Mouse (Mus musculus): ENCODE measurements around the gene Zfp91.

The Zfp91 gene

GRCm38 (mm10) chr19:12797071-12797470 lies 1.1 kb upstream of the Zfp91 start:
- in situ Hi-C loops (cut with MboI; ENCODE audit: low pct_unique_long_range_greater_than_20kb in 1 of 2, low sequenced_read_pairs in 2 of 2, unreplicated experiment in 1 of 2) = loop anchor here in 1 of 2 experiments (25.0 kb wide), 1 partner anchor 860 kb away; no protein-coding TSS in a partner anchor

GRCm38 (mm10) chr19:12796328-12796931 lies 504 bp upstream of the Zfp91 start:
- in situ Hi-C loops (cut with MboI; ENCODE audit: low pct_unique_long_range_greater_than_20kb in 1 of 2, low sequenced_read_pairs in 2 of 2, unreplicated experiment in 1 of 2) = loop anchor here in 1 of 2 experiments (25.0 kb wide), 1 partner anchor 859 kb away; no protein-coding TSS in a partner anchor

GRCm38 (mm10) chr19:12795110-12795509 lies 816 bp downstream of the Zfp91 start:
- in situ Hi-C loops (cut with MboI; ENCODE audit: low pct_unique_long_range_greater_than_20kb in 1 of 2, low sequenced_read_pairs in 2 of 2, unreplicated experiment in 1 of 2) = loop anchor here in 1 of 2 experiments (25.0 kb wide), 1 partner anchor 858 kb away; no protein-coding TSS in a partner anchor

- in situ Hi-C loops (cut with MboI; ENCODE audit: low pct_unique_long_range_greater_than_20kb in 1 of 2, low sequenced_read_pairs in 2 of 2, unreplicated experiment in 1 of 2) = loop anchor here in 1 of 2 experiments (25.0 kb wide), 1 partner anchor 857 kb away; no protein-coding TSS in a partner anchor
Measured at GRCm38 (mm10) chr19:12794056-12795044, 1.6 kb downstream of the Zfp91 start.

GRCm38 (mm10) chr19:12792374-12792773 lies 3.6 kb downstream of the Zfp91 start:
- in situ Hi-C loops (cut with MboI; ENCODE audit: low pct_unique_long_range_greater_than_20kb in 1 of 2, low sequenced_read_pairs in 2 of 2, unreplicated experiment in 1 of 2) = loop anchor here in 1 of 2 experiments (25.0 kb wide), 1 partner anchor 855 kb away; no protein-coding TSS in a partner anchor

- in situ Hi-C loops (cut with MboI; ENCODE audit: low pct_unique_long_range_greater_than_20kb in 1 of 2, low sequenced_read_pairs in 2 of 2, unreplicated experiment in 1 of 2) = loop anchor here in 1 of 2 experiments (25.0 kb wide), 1 partner anchor 850 kb away; no protein-coding TSS in a partner anchor
Measured at GRCm38 (mm10) chr19:12787721-12788120, 8.2 kb downstream of the Zfp91 start.

GRCm38 (mm10) chr19:12786803-12787395 lies 9.0 kb downstream of the Zfp91 start:
- in situ Hi-C loops (cut with MboI; ENCODE audit: low pct_unique_long_range_greater_than_20kb in 1 of 2, low sequenced_read_pairs in 2 of 2, unreplicated experiment in 1 of 2) = loop anchor here in 1 of 2 experiments (25.0 kb wide), 1 partner anchor 850 kb away; no protein-coding TSS in a partner anchor

- in situ Hi-C loops (cut with MboI; ENCODE audit: low pct_unique_long_range_greater_than_20kb in 1 of 2, low sequenced_read_pairs in 2 of 2, unreplicated experiment in 1 of 2) = loop anchor here in 1 of 2 experiments (25.0 kb wide), 1 partner anchor 843 kb away; no protein-coding TSS in a partner anchor
Measured at GRCm38 (mm10) chr19:12780437-12780836, 15.5 kb downstream of the Zfp91 start.

- in situ Hi-C loops (cut with MboI; ENCODE audit: low pct_unique_long_range_greater_than_20kb in 1 of 2, low sequenced_read_pairs in 2 of 2, unreplicated experiment in 1 of 2) = no loop called here
Measured at GRCm38 (mm10) chr19:12770888-12771287, 25.0 kb downstream of the Zfp91 start.

GRCm38 (mm10) chr19:12765308-12765707 lies 30.6 kb downstream of the Zfp91 start, which contains the start of gene Cntf:
Gene Cntf (minus strand): TSS chr19:12765632.
- in situ Hi-C loops (cut with MboI; ENCODE audit: low pct_unique_long_range_greater_than_20kb in 1 of 2, low sequenced_read_pairs in 2 of 2, unreplicated experiment in 1 of 2) = no loop called here

- in situ Hi-C loops (cut with MboI; ENCODE audit: low pct_unique_long_range_greater_than_20kb in 1 of 2, low sequenced_read_pairs in 2 of 2, unreplicated experiment in 1 of 2) = no loop called here
Measured at GRCm38 (mm10) chr19:12762212-12763130, 33.5 kb downstream of the Zfp91 start.

- in situ Hi-C loops (cut with MboI; ENCODE audit: low pct_unique_long_range_greater_than_20kb in 1 of 2, low sequenced_read_pairs in 2 of 2, unreplicated experiment in 1 of 2) = no loop called here
Measured at GRCm38 (mm10) chr19:12759656-12760055, 36.3 kb downstream of the Zfp91 start.

- in situ Hi-C loops (cut with MboI; ENCODE audit: low pct_unique_long_range_greater_than_20kb in 1 of 2, low sequenced_read_pairs in 2 of 2, unreplicated experiment in 1 of 2) = no loop called here
Measured at GRCm38 (mm10) chr19:12758936-12759478, 36.9 kb downstream of the Zfp91 start.

- in situ Hi-C loops (cut with MboI; ENCODE audit: low pct_unique_long_range_greater_than_20kb in 1 of 2, low sequenced_read_pairs in 2 of 2, unreplicated experiment in 1 of 2) = no loop called here
Measured at GRCm38 (mm10) chr19:12756286-12756685, 39.6 kb downstream of the Zfp91 start.

- in situ Hi-C loops (cut with MboI; ENCODE audit: low pct_unique_long_range_greater_than_20kb in 1 of 2, low sequenced_read_pairs in 2 of 2, unreplicated experiment in 1 of 2) = no loop called here
Measured at GRCm38 (mm10) chr19:12731950-12732349, 64.0 kb downstream of the Zfp91 start.

GRCm38 (mm10) chr19:12731036-12731435 lies 64.9 kb downstream of the Zfp91 start:
- in situ Hi-C loops (cut with MboI; ENCODE audit: low pct_unique_long_range_greater_than_20kb in 1 of 2, low sequenced_read_pairs in 2 of 2, unreplicated experiment in 1 of 2) = no loop called here

- in situ Hi-C loops (cut with MboI; ENCODE audit: low pct_unique_long_range_greater_than_20kb in 1 of 2, low sequenced_read_pairs in 2 of 2, unreplicated experiment in 1 of 2) = no loop called here
Measured at GRCm38 (mm10) chr19:12725851-12726250, 70.1 kb downstream of the Zfp91 start.
